Mouse (Mus musculus): ENCODE data around the gene Katnb1. TPM values are rescaled to one million over a fixed set of nuclear protein-coding genes. Genes with fewer than 3 reads are reported as not detected.
A peak's percentile ranks its signal among the peaks of the same experiment; 100 is the strongest.

Katnb1 gene
- total and polyA plus RNA-seq, 3 experiments = 9.8 to 19.8 (median 13.1) TPM

DNA sequence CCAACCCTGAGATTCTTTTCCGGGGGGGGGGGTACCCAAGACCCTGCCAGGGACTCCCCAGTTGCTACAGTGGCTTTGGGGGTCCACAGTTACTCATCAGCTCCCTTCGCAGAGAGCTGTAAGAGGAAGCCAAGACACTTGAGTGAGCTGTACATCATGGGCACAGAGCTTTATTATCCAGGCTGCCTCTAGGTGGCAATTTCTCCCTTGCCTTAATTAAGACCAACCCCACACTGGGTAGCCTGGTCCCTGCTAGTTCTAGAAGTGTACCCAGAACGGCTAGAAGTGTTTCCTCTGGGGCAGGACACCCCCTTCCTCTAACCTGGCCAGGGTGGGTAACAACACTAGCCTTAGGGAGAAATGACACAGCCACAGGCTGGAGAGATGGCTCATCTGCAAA, 54.3 kb downstream of the Katnb1 start:
- DNase-seq (ENCODE audit: extremely low read depth) = no peak
- in situ Hi-C loops (cut with MboI; ENCODE audit: low pct_ligation_motif_present, low pct_unique_long_range_greater_than_20kb, low sequenced_read_pairs) = loop anchor here (10.0 kb wide), 1 partner anchor 70 kb away; the partner anchor contains the start of gene Kifc3
- no peaks in the 10 kb centered on the region for H3K79me2 ChIP-seq (replicated peaks; ENCODE audit: control insufficient read depth, extremely low read depth, insufficient read depth, poor library complexity, severe bottlenecking)
- dilution Hi-C loops (cut with MboI; ENCODE audit: extremely low pct_ligation_motif_present, extremely low pct_unique_long_range_greater_than_20kb, low sequenced_read_pairs) = no loop called here
- H3K27ac ChIP-seq (ENCODE audit: insufficient read depth, low read depth) = no peak overlapping the region
- H3K36me3 ChIP-seq (replicated peaks in 1 of 2; ENCODE audit: control insufficient read depth in 1 of 2, insufficient read depth in 1 of 2, low read length in 1 of 2) = no peaks in the 10 kb centered on the region
- H3K4me2 ChIP-seq (ENCODE audit: insufficient read depth, low read depth, poor library complexity, severe bottlenecking) = no peak overlapping the region
- no peaks in the 10 kb centered on the region for H3K27me3 ChIP-seq (replicated peaks)
- H3K4me1 ChIP-seq (ENCODE audit: control insufficient read depth in 1 of 2, insufficient read depth in 2 of 2) = peaks cover 0 to 25% of the 10 kb centered on the region in 2 experiments; a peak in 2 of 4 replicates
- H3K4me3 ChIP-seq (replicated peaks in 1 of 3; ENCODE audit: low read depth in 2 of 3, low read length in 2 of 3, poor library complexity in 1 of 3) = no peak overlapping the region
- H3K9me3 ChIP-seq (replicated peaks; ENCODE audit: low read length) = no peaks in the 10 kb centered on the region
- H3K9ac ChIP-seq (ENCODE audit: insufficient read depth, low read depth) = no peak overlapping the region
- TF ChIP-seq NELFE (IDR thresholded peaks at IDR 0.05; ENCODE audit: low read depth, low read length) (no peak), SMC3 (IDR thresholded peaks at IDR 0.05; ENCODE audit: low read depth, low read length) (peak; percentile 29), JUND (conservative IDR thresholded peaks at IDR 0.05; ENCODE audit: low read depth, low read length) (no peak), CTCF (conservative IDR thresholded peaks at IDR 0.05 in 1 of 2, IDR thresholded peaks at IDR 0.05 in 1 of 2; ENCODE audit: low read depth in 2 of 2, low read length in 2 of 2) (peak in 1 of 2 experiments; percentile 46; a peak in 2 of 4 replicates), ETS1 (conservative IDR thresholded peaks at IDR 0.05; ENCODE audit: low read depth, low read length) (no peak), USF2 (conservative IDR thresholded peaks at IDR 0.05; ENCODE audit: low read depth, low read length) (no peak), MAFK (IDR thresholded peaks at IDR 0.05; ENCODE audit: insufficient replicate concordance, low read length) (no peak), CHD2 (IDR thresholded peaks at IDR 0.05; ENCODE audit: low read length) (no peak), ZNF384 (IDR thresholded peaks at IDR 0.05; ENCODE audit: low read depth, low read length) (no peak), ZKSCAN1 (IDR thresholded peaks at IDR 0.05; ENCODE audit: borderline replicate concordance, low read depth, low read length) (no peak), RAD21 (IDR thresholded peaks at IDR 0.05; ENCODE audit: low read depth, low read length) (peak; percentile 37), CHD1 (IDR thresholded peaks at IDR 0.05; ENCODE audit: low read depth, low read length) (no peak)

- no peak overlapping the region for H3K9ac ChIP-seq (ENCODE audit: insufficient read depth, low read depth)
- peaks cover 0 to 25% of the 10 kb centered on the region in 2 experiments; a peak in 2 of 4 replicates for H3K4me1 ChIP-seq (ENCODE audit: control insufficient read depth in 1 of 2, insufficient read depth in 2 of 2)
- H3K27me3 ChIP-seq (replicated peaks) = no peaks in the 10 kb centered on the region
- no peak overlapping the region for H3K4me2 ChIP-seq (ENCODE audit: insufficient read depth, low read depth, poor library complexity, severe bottlenecking)
- H3K36me3 ChIP-seq (replicated peaks in 1 of 2; ENCODE audit: control insufficient read depth in 1 of 2, insufficient read depth in 1 of 2, low read length in 1 of 2) = no peaks in the 10 kb centered on the region
- H3K27ac ChIP-seq (ENCODE audit: insufficient read depth, low read depth) = no peak overlapping the region
- no peaks in the 10 kb centered on the region for H3K9me3 ChIP-seq (replicated peaks; ENCODE audit: low read length)
- dilution Hi-C loops (cut with MboI; ENCODE audit: extremely low pct_ligation_motif_present, extremely low pct_unique_long_range_greater_than_20kb, low sequenced_read_pairs) (no loop called here), in situ Hi-C loops (cut with MboI; ENCODE audit: low pct_ligation_motif_present, low pct_unique_long_range_greater_than_20kb, low sequenced_read_pairs) (loop anchor here (10.0 kb wide), 1 partner anchor 69 kb away; the partner anchor contains the start of gene Kifc3)
- TF ChIP-seq SIN3A (IDR thresholded peaks at IDR 0.05; ENCODE audit: low read length) = no peak
- no peak for TF ChIP-seq ZNF384 (IDR thresholded peaks at IDR 0.05; ENCODE audit: low read depth, low read length)
- TF ChIP-seq POLR2AphosphoS2 (IDR thresholded peaks at IDR 0.05; ENCODE audit: low read depth, low read length) = no peak
- TF ChIP-seq POLR2A (IDR thresholded peaks at IDR 0.05; ENCODE audit: low read depth, low read length) = no peak
- TF ChIP-seq MYC (IDR thresholded peaks at IDR 0.05; ENCODE audit: low read depth, low read length) = no peak
- TF ChIP-seq BHLHE40 (IDR thresholded peaks at IDR 0.05; ENCODE audit: low read depth, low read length) = no peak
- H3K4me3 ChIP-seq (replicated peaks in 1 of 3; ENCODE audit: low read depth in 2 of 3, low read length in 2 of 3, poor library complexity in 1 of 3) = no peak overlapping the region
- DNase-seq (ENCODE audit: extremely low read depth) = no peak
- H3K79me2 ChIP-seq (replicated peaks; ENCODE audit: control insufficient read depth, extremely low read depth, insufficient read depth, poor library complexity, severe bottlenecking) = no peaks in the 10 kb centered on the region
Measured at GRCm38 (mm10) chr8:95136218-95136617, 55.2 kb downstream of the Katnb1 start.
